Mouse (Mus musculus) heart, postnatal 0 days (tissue): ENCODE measurements around the gene Enox1. TPM values are rescaled to one million over a fixed set of nuclear protein-coding genes. Genes with fewer than 3 reads are reported as not detected.

Source experiments
- ATAC-seq: fragments of 200-750 bp; cut with Nextera tagmentation; 2 replicates; pipeline ENCODE4 v1.8.0; 2017; ENCODE audit warnings: low read depth, moderate number of reproducible peaks, moderate library complexity; ENCODE audit not compliant: insufficient read depth
- DNase-seq: peaks from one replicate; pipeline ENCODE4 v3.0.0-alpha.2; 2016; ENCODE audit warnings: low spot score
- H3K27ac ChIP-seq: fragments of 300-500 bp; sonication (generic); 2 replicates; pipeline ENCODE4 v1.5.1; 2014; ENCODE audit warnings: low read depth, mild to moderate bottlenecking
- H3K27me3 ChIP-seq: fragments of 300-500 bp; sonication (generic); 2 replicates; pipeline ENCODE4 v1.6.1; 2014; ENCODE audit warnings: low read length, mixed read lengths; ENCODE audit not compliant: control insufficient read depth, insufficient read depth
- H3K36me3 ChIP-seq: fragments of 300-500 bp; sonication (generic); replicated peaks from 2 replicates; pipeline ENCODE4 v1.6.1; 2014; ENCODE audit warnings: low read length, mixed read lengths; ENCODE audit not compliant: control insufficient read depth, insufficient read depth
- H3K4me1 ChIP-seq: fragments of 300-500 bp; sonication (generic); 2 replicates; pipeline ENCODE4 v1.6.1; 2014; ENCODE audit warnings: antibody characterized with exemption; ENCODE audit not compliant: control insufficient read depth, insufficient read depth
- H3K4me2 ChIP-seq: fragments of 300-500 bp; sonication (generic); 2 replicates; pipeline ENCODE4 v1.6.1; 2014; ENCODE audit warnings: low read depth, mild to moderate bottlenecking, low read length, moderate library complexity
- H3K4me3 ChIP-seq: fragments of 300-500 bp; sonication (generic); 2 replicates; pipeline ENCODE4 v1.5.1; 2014; ENCODE audit warnings: low read depth, low read length
- H3K9ac ChIP-seq: fragments of 300-500 bp; sonication (generic); replicated peaks from 2 replicates; pipeline ENCODE4 v1.6.1; 2014; ENCODE audit warnings: low read depth, low read length, mixed read lengths
- H3K9me3 ChIP-seq: fragments of 300-500 bp; sonication (generic); replicated peaks from 2 replicates; pipeline ENCODE4 v1.6.1; 2016; ENCODE audit warnings: low read length; ENCODE audit not compliant: control insufficient read depth
- CTCF ChIP-seq: IDR thresholded peaks from 2 replicates; pipeline ENCODE4 v1.5.1; 2016; ENCODE audit warnings: antibody characterized with exemption, control low read depth, low read depth
- EP300 ChIP-seq: IDR thresholded peaks from 2 replicates; pipeline ENCODE4 v1.6.1; 2016; ENCODE audit warnings: antibody characterized with exemption, low read depth
- WGBS: fragments of 180-500 bp; shearing (Covaris S2); extraction: QIAGEN DNeasy Blood & Tissue Kit; methylation state at CpG from one replicate; pipeline ENCODE4 v1.1.7; 2014; 5-methylcytosine and 5-hydroxymethylcytosine counted together
- polyA plus RNA-seq: library from polyadenylated mRNA; unstranded; fragments of >200 nt; fragmentation: Nextera tagmentation; extraction: Ambion mirVana; gene quantifications from 2 replicates; pipeline ENCODE4 v1.2.1, GENCODE M21; 2015
- total RNA-seq: library from RNA; depleted of rRNA; stranded (reverse); fragments of >200 nt; gene quantifications from 2 replicates; pipeline ENCODE4 v1.2.3, GENCODE M21; 2014; ENCODE audit warnings: low replicate concordance

Gene Enox1
- total and polyA plus RNA-seq, 2 experiments from 2014 or later: 0.83 to 2.6 TPM

GRCm38 (mm10) chr14:77596216-77597175 is 439.9 kb downstream of the Enox1 start:
- WGBS: 86% methylated on average over 14 of the region's 14 CpGs
- no peak for ATAC-seq
- no peaks in the 10 kb centered on the region for H3K9me3 ChIP-seq
- TF ChIP-seq CTCF: no peak
- TF ChIP-seq EP300: no peak
- no peaks in the 10 kb centered on the region for H3K27me3 ChIP-seq
- no peak overlapping the region for H3K4me3 ChIP-seq
- DNase-seq: no peak
- no peak overlapping the region for H3K9ac ChIP-seq
- no peaks in the 10 kb centered on the region for H3K4me1 ChIP-seq
- no peak overlapping the region for H3K4me2 ChIP-seq
- H3K27ac ChIP-seq: no peak overlapping the region
- no peaks in the 10 kb centered on the region for H3K36me3 ChIP-seq

- Histone ChIP-seq H3K27me3 (no peaks in the 10 kb centered on the region), H3K9ac (no peak overlapping the region), H3K4me1 (no peaks in the 10 kb centered on the region), H3K36me3 (no peaks in the 10 kb centered on the region), H3K4me2 (no peak overlapping the region), H3K4me3 (no peak overlapping the region), H3K9me3 (no peaks in the 10 kb centered on the region), H3K27ac (no peak overlapping the region)
- DNase-seq: no peak
- no peak for TF ChIP-seq CTCF
- no peak for ATAC-seq
- WGBS: 67% methylated on average over 14 of the region's 14 CpGs
Observed at GRCm38 (mm10) chr14:77599016-77599704, 442.6 kb downstream of the Enox1 start.

- Histone ChIP-seq H3K4me2 (no peak overlapping the region), H3K4me3 (no peak overlapping the region), H3K36me3 (no peaks in the 10 kb centered on the region), H3K27ac (no peak overlapping the region), H3K4me1 (no peaks in the 10 kb centered on the region), H3K9ac (no peak overlapping the region), H3K9me3 (no peaks in the 10 kb centered on the region), H3K27me3 (no peaks in the 10 kb centered on the region)
- no peak for TF ChIP-seq CTCF
- DNase-seq: no peak
- ATAC-seq: no peak
- WGBS: 87% methylated on average over 1 of the region's 1 CpGs
Observed at GRCm38 (mm10) chr14:77600773-77601172, 444.2 kb downstream of the Enox1 start.

GRCm38 (mm10) chr14:77601446-77601845 is 444.9 kb downstream of the Enox1 start:
- H3K36me3 ChIP-seq: no peaks in the 10 kb centered on the region
- H3K4me3 ChIP-seq: no peak overlapping the region
- no peaks in the 10 kb centered on the region for H3K27me3 ChIP-seq
- no peaks in the 10 kb centered on the region for H3K4me1 ChIP-seq
- ATAC-seq: no peak
- no peaks in the 10 kb centered on the region for H3K9me3 ChIP-seq
- no peak overlapping the region for H3K4me2 ChIP-seq
- H3K27ac ChIP-seq: no peak overlapping the region
- DNase-seq: no peak
- TF ChIP-seq CTCF (no peak), EP300 (no peak)
- 75% methylated on average over 2 of the region's 2 CpGs for WGBS
- H3K9ac ChIP-seq: no peak overlapping the region

GRCm38 (mm10) chr14:77608182-77608839 is 451.7 kb downstream of the Enox1 start:
- Histone ChIP-seq H3K9ac (no peak overlapping the region), H3K36me3 (no peaks in the 10 kb centered on the region), H3K9me3 (no peaks in the 10 kb centered on the region), H3K27me3 (no peaks in the 10 kb centered on the region), H3K4me3 (no peak overlapping the region), H3K27ac (no peak overlapping the region), H3K4me1 (no peaks in the 10 kb centered on the region), H3K4me2 (no peak overlapping the region)
- WGBS: 72% methylated on average over 5 of the region's 5 CpGs
- no peak for TF ChIP-seq CTCF
- TF ChIP-seq EP300: no peak
- ATAC-seq (no peak), DNase-seq (no peak)
